32 mouse cellular contexts compared by ENCODE assay signal in the genomic region with DNA sequence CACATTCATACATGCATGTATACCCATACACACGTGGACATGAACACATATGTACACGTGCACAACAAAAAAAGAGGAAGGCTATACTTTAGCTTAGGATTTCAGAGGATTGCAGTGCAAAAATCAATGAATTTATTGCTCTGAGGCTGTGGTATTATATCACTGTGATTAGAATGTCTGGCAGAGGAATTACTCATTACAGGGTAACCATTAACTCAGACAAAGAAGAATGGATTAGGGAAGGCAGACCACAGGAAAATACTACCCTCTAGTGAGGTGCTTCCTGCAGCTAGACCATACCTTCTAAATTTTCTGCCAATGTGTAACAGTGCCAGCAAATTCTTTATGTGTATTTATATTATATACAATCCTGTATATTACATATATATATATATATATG.
"Had no signal": no experiment of that assay in that cellular context is flagged by ENCODE, and none has a peak within 500 bp of the region (broad histone marks: within the 10 kb centered on the region; RNA-seq: fewer than 3 reads in every experiment).

No protein-coding gene starts in this region.

- H3K9me3 ChIP-seq: limb, embryonic 10.5 days; limb, embryonic 12.5 days; limb, embryonic 13.5 days; limb, embryonic 15.5 days; liver, embryonic 12.5 days; liver, embryonic 13.5 days; liver, embryonic 15.5 days; lung, embryonic 15.5 days; megakaryocyte, embryonic 14.5 days; midbrain, embryonic 10.5 days; midbrain, embryonic 12.5 days; midbrain, embryonic 13.5 days; midbrain, embryonic 15.5 days; neural tube, embryonic 12.5 days had no signal

- H3K27me3 ChIP-seq: limb, embryonic 12.5 days; limb, embryonic 13.5 days; limb, embryonic 15.5 days; liver, embryonic 12.5 days; liver, embryonic 13.5 days; liver, embryonic 15.5 days; lung, embryonic 15.5 days; megakaryocyte, embryonic 14.5 days; midbrain, embryonic 12.5 days; midbrain, embryonic 13.5 days; midbrain, embryonic 15.5 days; neural tube, embryonic 12.5 days had no signal

- H3K4me1 ChIP-seq: limb, embryonic 10.5 days; limb, embryonic 12.5 days; limb, embryonic 13.5 days; limb, embryonic 15.5 days; liver, embryonic 12.5 days; liver, embryonic 13.5 days; liver, embryonic 15.5 days; lung, embryonic 15.5 days; megakaryocyte, embryonic 14.5 days; midbrain, embryonic 10.5 days; midbrain, embryonic 12.5 days; midbrain, embryonic 13.5 days; midbrain, embryonic 15.5 days; neural tube, embryonic 12.5 days had no signal

- H3K36me3 ChIP-seq: limb, embryonic 10.5 days; limb, embryonic 12.5 days; limb, embryonic 13.5 days; limb, embryonic 15.5 days; liver, embryonic 12.5 days; liver, embryonic 13.5 days; liver, embryonic 15.5 days; lung, embryonic 15.5 days; midbrain, embryonic 10.5 days; midbrain, embryonic 12.5 days; midbrain, embryonic 13.5 days; midbrain, embryonic 15.5 days; neural tube, embryonic 12.5 days had no signal

- DNase-seq: left cerebral cortex, postnatal 4 days; liver; liver, embryonic 13.5 days; liver, postnatal 0 days; lung, adult 18-20 months; lung, adult 2 months; lung, embryonic 14.5 days; lung, postnatal 10 days; lung, postnatal 14 days; lung, postnatal 36 days; lung, postnatal 4 days; midbrain, embryonic 14.5 days had no signal

- H3K9ac ChIP-seq: limb, embryonic 12.5 days; limb, embryonic 13.5 days; limb, embryonic 15.5 days; liver, embryonic 12.5 days; liver, embryonic 13.5 days; liver, embryonic 14.5 days; liver, embryonic 15.5 days; liver, postnatal 0 days; lung, embryonic 14.5 days; lung, embryonic 15.5 days; midbrain, embryonic 12.5 days; midbrain, embryonic 13.5 days; midbrain, embryonic 15.5 days; neural tube, embryonic 12.5 days had no signal

- H3K4me2 ChIP-seq: limb, embryonic 12.5 days; limb, embryonic 13.5 days; limb, embryonic 15.5 days; liver, embryonic 11.5 days; liver, embryonic 12.5 days; liver, embryonic 13.5 days; liver, embryonic 15.5 days; lung, embryonic 14.5 days; lung, embryonic 15.5 days; midbrain, embryonic 11.5 days; midbrain, embryonic 12.5 days; midbrain, embryonic 13.5 days; midbrain, embryonic 15.5 days; neural tube, embryonic 12.5 days had no signal

- H3K27ac ChIP-seq: limb, embryonic 10.5 days; limb, embryonic 12.5 days; limb, embryonic 13.5 days; limb, embryonic 15.5 days; liver, embryonic 12.5 days; liver, embryonic 13.5 days; liver, embryonic 14.5 days; liver, embryonic 15.5 days; lung, embryonic 15.5 days; macrophage; midbrain, embryonic 10.5 days; midbrain, embryonic 12.5 days; midbrain, embryonic 13.5 days; midbrain, embryonic 15.5 days; neural tube, embryonic 12.5 days had no signal

- H3K4me3 ChIP-seq: limb, embryonic 10.5 days; limb, embryonic 12.5 days; limb, embryonic 13.5 days; limb, embryonic 15.5 days; liver, embryonic 12.5 days; liver, embryonic 13.5 days; liver, embryonic 15.5 days; lung, embryonic 15.5 days; megakaryocyte, embryonic 14.5 days; midbrain, embryonic 10.5 days; midbrain, embryonic 12.5 days; midbrain, embryonic 13.5 days; midbrain, embryonic 15.5 days; myocyte; neural tube, embryonic 12.5 days had no signal

- ATAC-seq: liver, embryonic 12.5 days; liver, postnatal 0 days; lung, postnatal 0 days; midbrain, embryonic 13.5 days; midbrain, embryonic 15.5 days; midbrain, embryonic 16.5 days had no signal
